Mouse (Mus musculus) limb, embryonic 11.5 days (tissue): ENCODE measurements at regions not wholly inside any gene's neighbourhood (a gene's known extent, or its start where the extent isn't known, plus 50 kb on each side); places are given as distances from the start of the nearest gene placed in this dataset.
"Not testable (repeated sequence)": the region's sequence is repeated elsewhere in the genome, so short reads cannot be mapped to it uniquely, and the experiment has no call there.

Experiments used
- ATAC-seq: fragments of 200-750 bp; cut with Nextera tagmentation; 2 replicates; pipeline ENCODE4 v1.8.0; 2017; ENCODE audit warnings: low read depth; ENCODE audit not compliant: insufficient number of reproducible peaks, low FRiP score, low TSS enrichment
- DNase-seq: peaks from one replicate; pipeline ENCODE4 v3.0.0-alpha.2; 2015; ENCODE audit warnings: low spot score
- H3K27ac ChIP-seq: fragments of 300-500 bp; sonication (generic); replicated peaks from 2 replicates; pipeline ENCODE4 v1.5.1; 2014; ENCODE audit warnings: low read depth, mild to moderate bottlenecking, low read length
- H3K27me3 ChIP-seq: fragments of 300-500 bp; sonication (generic); 2 replicates; pipeline ENCODE4 v1.6.1; 2014; ENCODE audit warnings: mild to moderate bottlenecking, low read length, mixed read lengths; ENCODE audit not compliant: control insufficient read depth, insufficient read depth
- H3K36me3 ChIP-seq: fragments of 300-500 bp; sonication (generic); 2 replicates; pipeline ENCODE4 v1.6.1; 2014; ENCODE audit warnings: mild to moderate bottlenecking, low read length, moderate library complexity, mixed read lengths; ENCODE audit not compliant: control insufficient read depth, insufficient read depth
- H3K4me1 ChIP-seq: fragments of 300-500 bp; sonication (generic); 2 replicates; pipeline ENCODE4 v1.6.1; 2014; ENCODE audit warnings: low read length, mixed read lengths; ENCODE audit not compliant: control insufficient read depth, insufficient read depth
- H3K4me2 ChIP-seq: fragments of 300-500 bp; sonication (generic); 2 replicates; pipeline ENCODE4 v1.6.1; 2014; ENCODE audit warnings: low read depth, mild to moderate bottlenecking, moderate library complexity; ENCODE audit not compliant: severe bottlenecking
- H3K4me3 ChIP-seq: fragments of 300-500 bp; sonication (generic); 2 replicates; pipeline ENCODE4 v1.5.1; 2014; ENCODE audit warnings: low read depth, low read length
- H3K9ac ChIP-seq: fragments of 300-500 bp; sonication (generic); 2 replicates; pipeline ENCODE4 v1.6.1; 2014; ENCODE audit warnings: mild to moderate bottlenecking, low read length
- H3K9me3 ChIP-seq: fragments of 300-500 bp; sonication (generic); 2 replicates; pipeline ENCODE4 v1.6.1; 2016; ENCODE audit warnings: low read length; ENCODE audit not compliant: control insufficient read depth
- WGBS: fragments of 180-500 bp; shearing (Covaris S2); extraction: QIAGEN DNeasy Blood & Tissue Kit; methylation state at CpG from one replicate; pipeline ENCODE4 v1.1.7; 2014; 5-methylcytosine and 5-hydroxymethylcytosine counted together

DNA sequence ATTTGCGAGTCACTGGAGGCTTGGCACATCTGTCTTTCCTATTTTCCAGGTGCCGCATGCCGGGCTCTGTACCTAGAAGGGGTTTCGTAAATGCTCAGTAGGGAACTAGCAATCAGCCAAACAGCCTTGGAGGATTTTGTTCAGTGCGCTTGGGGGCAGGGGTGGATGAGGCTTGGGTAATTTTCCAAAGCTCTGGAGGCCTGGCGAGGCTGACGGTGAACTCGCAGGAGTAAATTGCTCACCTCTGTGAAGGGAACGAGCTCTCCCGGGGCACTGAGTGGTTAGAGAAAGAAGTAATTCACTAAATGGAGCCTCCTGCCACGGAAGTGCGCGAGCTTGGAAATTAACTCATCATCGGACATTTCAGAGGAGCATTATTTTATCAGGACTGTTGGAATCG lies 110.0 kb downstream of the Fam43a start:
- WGBS, result 34% methylated on average over 15 of the region's 15 CpGs
- ATAC-seq (no peak), DNase-seq (no peak)
- H3K9ac ChIP-seq, result no peak overlapping the region
- peaks cover 11% of the 10 kb centered on the region for H3K4me1 ChIP-seq
- no peaks in the 10 kb centered on the region for H3K9me3 ChIP-seq
- no peak overlapping the region for H3K4me3 ChIP-seq
- H3K27ac ChIP-seq, result no peak overlapping the region
- H3K4me2 ChIP-seq, result no peak overlapping the region
- H3K36me3 ChIP-seq, result no peaks in the 10 kb centered on the region
- no peaks in the 10 kb centered on the region for H3K27me3 ChIP-seq

GRCm38 (mm10) chr16:30709975-30710374 lies 110.5 kb downstream of the Fam43a start:
- Histone ChIP-seq H3K36me3 (no peaks in the 10 kb centered on the region), H3K27me3 (no peaks in the 10 kb centered on the region), H3K27ac (no peak overlapping the region), H3K4me2 (no peak overlapping the region), H3K9ac (no peak overlapping the region), H3K4me1 (peaks cover 11% of the 10 kb centered on the region), H3K4me3 (no peak overlapping the region), H3K9me3 (no peaks in the 10 kb centered on the region)
- DNase-seq (no peak), ATAC-seq (no peak)
- 54% methylated on average over 2 of the region's 2 CpGs for whole genome bisulfite sequencing

DNA sequence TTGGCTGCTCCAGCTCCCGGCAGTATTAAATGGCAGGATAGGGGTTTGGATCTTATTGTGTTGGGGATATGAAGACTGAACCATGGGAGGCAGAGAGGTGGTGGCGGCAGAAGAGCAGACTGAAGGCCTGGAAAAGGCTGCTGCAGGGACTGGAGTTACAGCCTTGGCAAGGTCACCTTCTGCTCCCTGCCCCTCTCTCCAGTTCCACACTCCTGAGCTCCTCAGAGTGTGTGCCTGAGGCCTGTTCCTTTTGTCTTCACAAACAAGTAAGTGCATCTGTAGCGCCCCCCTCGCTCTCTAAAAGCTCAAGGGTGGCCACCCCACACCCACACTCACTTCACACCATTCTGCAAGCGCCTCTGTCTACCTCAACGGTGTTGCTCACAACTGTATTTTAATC lies 113.0 kb downstream of the Fam43a start:
- H3K36me3 ChIP-seq, result no peaks in the 10 kb centered on the region
- no peak overlapping the region for H3K4me3 ChIP-seq
- WGBS, result 78% methylated on average over 6 of the region's 6 CpGs
- H3K4me1 ChIP-seq, result peaks cover 11% of the 10 kb centered on the region
- no peak overlapping the region for H3K4me2 ChIP-seq
- no peaks in the 10 kb centered on the region for H3K9me3 ChIP-seq
- DNase-seq, result no peak
- H3K27me3 ChIP-seq, result no peaks in the 10 kb centered on the region
- H3K27ac ChIP-seq, result no peak overlapping the region
- no peak for ATAC-seq
- H3K9ac ChIP-seq, result no peak overlapping the region

- H3K27me3 ChIP-seq, H3K9me3 ChIP-seq, H3K4me2 ChIP-seq, H3K9ac ChIP-seq, H3K4me3 ChIP-seq, H3K36me3 ChIP-seq, DNase-seq, ATAC-seq, H3K27ac ChIP-seq: not testable (repeated sequence)
- peaks cover 12% of the 10 kb centered on the region for H3K4me1 ChIP-seq
These were observed 118.1 kb downstream of the Fam43a start for GRCm38 (mm10) chr16:30717577-30717976.

- ATAC-seq (no peak), DNase-seq (no peak)
- H3K27ac ChIP-seq, result no peak overlapping the region
- no peaks in the 10 kb centered on the region for H3K27me3 ChIP-seq
- no peak overlapping the region for H3K9ac ChIP-seq
- WGBS, result 23% methylated on average over 6 of the region's 6 CpGs
- H3K4me3 ChIP-seq, result no peak overlapping the region
- no peaks in the 10 kb centered on the region for H3K36me3 ChIP-seq
- no peaks in the 10 kb centered on the region for H3K9me3 ChIP-seq
- no peak overlapping the region for H3K4me2 ChIP-seq
- H3K4me1 ChIP-seq, result peaks cover 19% of the 10 kb centered on the region
These were observed 121.3 kb downstream of the Fam43a start for GRCm38 (mm10) chr16:30720791-30721190.

DNA sequence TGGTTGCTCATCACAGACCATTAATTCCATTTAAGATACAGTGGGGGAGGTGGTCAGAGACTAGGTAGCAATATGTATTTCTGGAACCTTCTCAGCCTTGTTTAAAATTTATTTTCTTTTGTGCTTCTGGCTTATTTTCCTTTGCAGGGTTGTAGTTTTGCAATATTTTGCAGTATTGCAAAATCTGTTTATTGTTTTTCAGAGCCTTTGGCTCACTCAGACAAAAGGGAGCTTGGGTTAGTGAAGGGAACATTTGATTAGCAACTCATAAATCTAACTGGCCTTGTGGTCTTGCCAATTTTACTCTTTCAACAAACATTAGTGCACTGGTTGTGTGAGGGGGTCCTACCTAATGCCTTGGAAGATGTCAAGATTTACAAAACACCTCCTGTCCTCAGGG lies 121.7 kb downstream of the Fam43a start:
- H3K4me2 ChIP-seq, result no peak overlapping the region
- no peaks in the 10 kb centered on the region for H3K36me3 ChIP-seq
- ATAC-seq (no peak), DNase-seq (no peak)
- no peak overlapping the region for H3K4me3 ChIP-seq
- H3K4me1 ChIP-seq, result peaks cover 19% of the 10 kb centered on the region
- H3K27ac ChIP-seq, result no peak overlapping the region
- H3K27me3 ChIP-seq, result no peaks in the 10 kb centered on the region
- H3K9ac ChIP-seq, result no peak overlapping the region
- H3K9me3 ChIP-seq, result no peaks in the 10 kb centered on the region

GRCm38 (mm10) chr16:30722372-30722771 lies 122.8 kb downstream of the Fam43a start:
- Histone ChIP-seq H3K36me3 (no peaks in the 10 kb centered on the region), H3K4me1 (peaks cover 19% of the 10 kb centered on the region), H3K9me3 (no peaks in the 10 kb centered on the region), H3K4me3 (no peak overlapping the region), H3K27me3 (no peaks in the 10 kb centered on the region), H3K27ac (no peak overlapping the region), H3K9ac (no peak overlapping the region), H3K4me2 (no peak overlapping the region)
- 91% methylated on average over 3 of the region's 3 CpGs for WGBS
- DNase-seq, result no peak
- no peak for ATAC-seq

DNA sequence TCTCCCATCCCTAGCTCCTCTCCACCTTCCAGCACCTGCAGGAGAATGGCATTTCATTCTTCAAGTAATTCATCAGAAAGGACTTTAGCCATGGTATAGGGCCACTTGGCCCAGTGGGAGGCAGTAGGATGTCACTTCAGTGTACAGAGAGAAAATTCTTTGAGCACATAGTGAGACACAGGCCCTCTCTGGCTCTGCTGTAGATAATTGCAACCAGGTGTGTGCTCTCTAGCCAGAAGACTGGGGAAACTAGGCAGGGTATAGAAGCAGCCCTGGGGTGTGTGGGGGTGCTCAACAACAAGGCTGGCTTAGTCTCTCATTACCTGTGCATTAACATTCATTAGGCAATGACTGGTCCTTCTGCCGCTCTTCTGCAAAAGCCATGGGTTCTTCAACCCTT lies 125.1 kb downstream of the Fam43a start:
- Histone ChIP-seq H3K4me3 (no peak overlapping the region), H3K9me3 (no peaks in the 10 kb centered on the region), H3K4me1 (peaks cover 19% of the 10 kb centered on the region), H3K27me3 (no peaks in the 10 kb centered on the region), H3K36me3 (no peaks in the 10 kb centered on the region), H3K4me2 (no peak overlapping the region), H3K27ac (no peak overlapping the region; the same call in 1 of the 2 replicates), H3K9ac (no peak overlapping the region)
- DNase-seq (peak; percentile 61), ATAC-seq (peak; percentile 78)
- 26% methylated on average over 1 of the region's 1 CpGs for WGBS

- peaks cover 29% of the 10 kb centered on the region for H3K4me1 ChIP-seq
- no peaks in the 10 kb centered on the region for H3K9me3 ChIP-seq
- DNase-seq (no peak), ATAC-seq (no peak)
- H3K4me2 ChIP-seq, result no peak overlapping the region
- no peaks in the 10 kb centered on the region for H3K27me3 ChIP-seq
- H3K27ac ChIP-seq, result 0 out of 2 replicates have a peak overlapping the region, but pooled peaks have one; percentile 2
- H3K9ac ChIP-seq, result no peak overlapping the region
- WGBS, result 43% methylated on average over 9 of the region's 9 CpGs
- no peaks in the 10 kb centered on the region for H3K36me3 ChIP-seq
- no peak overlapping the region for H3K4me3 ChIP-seq
These were observed 133.4 kb downstream of the Fam43a start for GRCm38 (mm10) chr16:30732770-30733415.
